Mouse (Mus musculus): ENCODE measurements around the gene Macrod2. TPM values are rescaled to one million over a fixed set of nuclear protein-coding genes. Genes with fewer than 3 reads are reported as not detected.

Macrod2 gene
- total and polyA plus RNA-seq, 2 experiments from 2014 or later: 37.3 to 67.2 TPM

- H3K9me3 ChIP-seq (ENCODE audit: low read length): no peaks in the 10 kb centered on the region
- H3K4me2 ChIP-seq (ENCODE audit: low read depth, low read length, poor library complexity, severe bottlenecking): no peak overlapping the region
- H3K4me1 ChIP-seq (ENCODE audit: insufficient read depth, low read length): no peaks in the 10 kb centered on the region
- H3K27ac ChIP-seq (ENCODE audit: low read depth, low read length): no peak overlapping the region
- no peaks in the 10 kb centered on the region for H3K27me3 ChIP-seq (ENCODE audit: insufficient read depth, low read length)
- no peak for DNase-seq (ENCODE audit: low spot score)
- no peak for ATAC-seq (ENCODE audit: low FRiP score)
- H3K36me3 ChIP-seq (ENCODE audit: insufficient read depth, low read length): no peaks in the 10 kb centered on the region
- no peak for TF ChIP-seq CTCF (IDR thresholded peaks at IDR 0.05)
- no peak overlapping the region for H3K4me3 ChIP-seq (ENCODE audit: low read depth, low read length)
- WGBS: 95% methylated on average over 3 of the region's 3 CpGs
- no peak overlapping the region for H3K9ac ChIP-seq (replicated peaks; ENCODE audit: low read length, poor library complexity, severe bottlenecking)
Observed at GRCm38 (mm10) chr2:141315349-141315748, 920.2 kb downstream of the Macrod2 start.

DNA sequence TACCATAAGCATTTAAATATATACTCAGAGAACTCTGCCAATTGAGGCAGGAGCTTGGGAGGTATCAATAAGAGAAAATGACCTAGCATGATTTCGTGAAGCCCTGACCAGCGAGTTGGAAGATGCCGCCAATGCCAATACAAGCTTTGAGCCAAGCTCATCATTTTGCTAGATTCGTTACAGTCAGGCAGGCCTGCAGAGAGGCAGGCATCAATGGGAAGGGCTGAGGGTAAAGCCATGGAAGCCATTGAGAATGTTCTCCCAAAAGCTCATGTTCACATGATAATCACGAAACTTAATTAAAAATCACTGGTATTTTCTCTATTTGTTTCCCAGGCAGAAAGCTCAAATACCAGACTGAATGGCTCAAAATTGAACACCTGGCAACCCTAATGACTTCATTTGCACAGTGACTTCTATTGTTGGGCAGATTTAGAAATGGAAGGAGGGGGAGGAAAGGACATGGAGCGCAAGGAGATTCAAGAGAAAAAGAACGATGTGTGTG, 928.9 kb downstream of the Macrod2 start:
- Histone ChIP-seq H3K27me3 (ENCODE audit: insufficient read depth, low read length) (no peaks in the 10 kb centered on the region), H3K36me3 (ENCODE audit: insufficient read depth, low read length) (no peaks in the 10 kb centered on the region), H3K4me1 (ENCODE audit: insufficient read depth, low read length) (no peaks in the 10 kb centered on the region), H3K9ac (replicated peaks; ENCODE audit: low read length, poor library complexity, severe bottlenecking) (no peak overlapping the region), H3K27ac (ENCODE audit: low read depth, low read length) (no peak overlapping the region), H3K4me3 (ENCODE audit: low read depth, low read length) (no peak overlapping the region), H3K9me3 (ENCODE audit: low read length) (no peaks in the 10 kb centered on the region), H3K4me2 (ENCODE audit: low read depth, low read length, poor library complexity, severe bottlenecking) (no peak overlapping the region)
- 57% methylated on average over 7 of the region's 7 CpGs for WGBS
- TF ChIP-seq CTCF (IDR thresholded peaks at IDR 0.05): no peak
- no peak for ATAC-seq (ENCODE audit: low FRiP score)
- peak; percentile 26 for DNase-seq (ENCODE audit: low spot score)

DNA sequence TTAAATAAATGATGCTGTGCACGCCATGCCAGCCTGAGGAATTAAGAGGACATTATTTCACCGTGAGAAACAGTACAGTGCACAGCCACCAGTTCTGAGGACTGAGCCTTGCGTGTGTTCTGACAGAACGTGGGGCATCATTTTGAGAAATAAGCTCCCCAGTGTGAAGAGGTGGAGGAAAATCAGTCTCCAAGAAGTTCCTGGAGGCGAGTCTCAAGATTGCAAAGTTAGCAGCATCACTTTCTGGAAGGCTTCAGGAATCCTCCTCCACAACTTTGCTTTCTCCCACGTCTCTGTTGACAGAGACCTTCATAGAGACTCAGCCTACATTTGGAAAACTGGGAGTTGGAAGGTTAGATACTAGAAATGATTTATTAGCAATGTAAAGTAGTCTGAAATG, 932.2 kb downstream of the Macrod2 start:
- WGBS: 85% methylated on average over 6 of the region's 6 CpGs
- no peaks in the 10 kb centered on the region for H3K9me3 ChIP-seq (ENCODE audit: low read length)
- no peak overlapping the region for H3K9ac ChIP-seq (replicated peaks; ENCODE audit: low read length, poor library complexity, severe bottlenecking)
- no peak for ATAC-seq (ENCODE audit: low FRiP score)
- H3K4me1 ChIP-seq (ENCODE audit: insufficient read depth, low read length): no peaks in the 10 kb centered on the region
- no peak overlapping the region for H3K4me2 ChIP-seq (ENCODE audit: low read depth, low read length, poor library complexity, severe bottlenecking)
- no peaks in the 10 kb centered on the region for H3K27me3 ChIP-seq (ENCODE audit: insufficient read depth, low read length)
- no peak overlapping the region for H3K4me3 ChIP-seq (ENCODE audit: low read depth, low read length)
- no peaks in the 10 kb centered on the region for H3K36me3 ChIP-seq (ENCODE audit: insufficient read depth, low read length)
- DNase-seq (ENCODE audit: low spot score): no peak
- no peak for TF ChIP-seq CTCF (IDR thresholded peaks at IDR 0.05)
- H3K27ac ChIP-seq (ENCODE audit: low read depth, low read length): no peak overlapping the region

DNA sequence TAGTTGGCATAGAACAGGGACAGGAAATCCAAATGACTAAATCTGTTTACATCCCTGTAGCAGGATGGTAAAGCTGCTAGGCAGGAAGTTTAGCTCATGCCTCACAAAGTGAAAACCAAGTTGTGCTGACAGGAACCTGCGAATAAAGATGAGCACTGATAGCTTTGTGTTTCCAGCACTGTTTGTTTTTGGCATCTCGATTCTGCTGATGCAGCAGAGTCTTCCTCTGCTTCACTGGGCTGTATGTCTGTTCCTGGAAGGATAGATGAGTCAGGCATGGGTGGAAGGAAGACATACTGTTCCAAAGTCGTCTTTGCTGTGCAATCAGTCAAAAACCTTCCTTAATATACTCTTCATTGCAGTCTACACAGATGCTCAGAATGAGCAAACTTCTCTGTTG, 942.6 kb downstream of the Macrod2 start:
- no peaks in the 10 kb centered on the region for H3K27me3 ChIP-seq (ENCODE audit: insufficient read depth, low read length)
- ATAC-seq (ENCODE audit: low FRiP score) (no peak), DNase-seq (ENCODE audit: low spot score) (no peak)
- no peaks in the 10 kb centered on the region for H3K4me1 ChIP-seq (ENCODE audit: insufficient read depth, low read length)
- no peak for TF ChIP-seq CTCF (IDR thresholded peaks at IDR 0.05)
- WGBS: 74% methylated on average over 3 of the region's 3 CpGs
- H3K36me3 ChIP-seq (ENCODE audit: insufficient read depth, low read length): no peaks in the 10 kb centered on the region
- no peaks in the 10 kb centered on the region for H3K9me3 ChIP-seq (ENCODE audit: low read length)
- H3K9ac ChIP-seq (replicated peaks; ENCODE audit: low read length, poor library complexity, severe bottlenecking): no peak overlapping the region
- no peak overlapping the region for H3K4me3 ChIP-seq (ENCODE audit: low read depth, low read length)
- H3K27ac ChIP-seq (ENCODE audit: low read depth, low read length): no peak overlapping the region
- no peak overlapping the region for H3K4me2 ChIP-seq (ENCODE audit: low read depth, low read length, poor library complexity, severe bottlenecking)

GRCm38 (mm10) chr2:141343988-141344535, 949.0 kb downstream of the Macrod2 start:
- no peak for DNase-seq (ENCODE audit: low spot score)
- ATAC-seq (ENCODE audit: low FRiP score): no peak

GRCm38 (mm10) chr2:141352623-141353022, 957.5 kb downstream of the Macrod2 start:
- no peak for TF ChIP-seq CTCF (IDR thresholded peaks at IDR 0.05)
- H3K4me2 ChIP-seq (ENCODE audit: low read depth, low read length, poor library complexity, severe bottlenecking): no peak overlapping the region
- ATAC-seq (ENCODE audit: low FRiP score) (no peak), DNase-seq (ENCODE audit: low spot score) (no peak)
- no peaks in the 10 kb centered on the region for H3K4me1 ChIP-seq (ENCODE audit: insufficient read depth, low read length)
- no peaks in the 10 kb centered on the region for H3K27me3 ChIP-seq (ENCODE audit: insufficient read depth, low read length)
- WGBS: 84% methylated on average over 2 of the region's 2 CpGs
- H3K4me3 ChIP-seq (ENCODE audit: low read depth, low read length): no peak overlapping the region
- no peak overlapping the region for H3K27ac ChIP-seq (ENCODE audit: low read depth, low read length)
- H3K9ac ChIP-seq (replicated peaks; ENCODE audit: low read length, poor library complexity, severe bottlenecking): no peak overlapping the region
- no peaks in the 10 kb centered on the region for H3K9me3 ChIP-seq (ENCODE audit: low read length)
- no peaks in the 10 kb centered on the region for H3K36me3 ChIP-seq (ENCODE audit: insufficient read depth, low read length)

More at GRCm38 (mm10) chr2:141343988-141344535, 949.0 kb downstream of the Macrod2 start:
- H3K36me3 ChIP-seq (ENCODE audit: insufficient read depth, low read length): no peaks in the 10 kb centered on the region
- no peak overlapping the region for H3K27ac ChIP-seq (ENCODE audit: low read depth, low read length)
- no peak overlapping the region for H3K4me3 ChIP-seq (ENCODE audit: low read depth, low read length)
- no peak for TF ChIP-seq CTCF (IDR thresholded peaks at IDR 0.05)
- H3K9ac ChIP-seq (replicated peaks; ENCODE audit: low read length, poor library complexity, severe bottlenecking): no peak overlapping the region
- no peaks in the 10 kb centered on the region for H3K27me3 ChIP-seq (ENCODE audit: insufficient read depth, low read length)
- no peaks in the 10 kb centered on the region for H3K4me1 ChIP-seq (ENCODE audit: insufficient read depth, low read length)
- no peak overlapping the region for H3K4me2 ChIP-seq (ENCODE audit: low read depth, low read length, poor library complexity, severe bottlenecking)
- no peaks in the 10 kb centered on the region for H3K9me3 ChIP-seq (ENCODE audit: low read length)
- 66% methylated on average over 10 of the region's 10 CpGs for WGBS

All from midbrain, postnatal 0 days (tissue).